Mouse (Mus musculus): ENCODE results near the gene Zbtb32.

GRCm38 (mm10) chr7:30550603-30551002 is 48.1 kb downstream of the Zbtb32 start:
- TF ChIP-seq CTCF (conservative IDR thresholded peaks at IDR 0.05 in 1 of 2, IDR thresholded peaks at IDR 0.05 in 1 of 2; ENCODE audit: low read depth in 2 of 2, low read length in 2 of 2) = no peak
- no peak for TF ChIP-seq ZMIZ1 (IDR thresholded peaks at IDR 0.05; ENCODE audit: low read depth, low read length)
- no peak for TF ChIP-seq EP300 (IDR thresholded peaks at IDR 0.05; ENCODE audit: low read length)
- no peak for TF ChIP-seq TCF12 (IDR thresholded peaks at IDR 0.05; ENCODE audit: low read depth, low read length)

All from CH12.LX (cell line).